Mouse (Mus musculus) thymus, adult 2 months (tissue): ENCODE results near the gene Lyl1. TPM values are rescaled to one million over a fixed set of nuclear protein-coding genes. Genes with fewer than 3 reads are reported as not detected.

Experiments used
- DNase-seq: peaks from one replicate; pipeline ENCODE4 v3.0.0; 2021
- H3K27ac ChIP-seq: fragments of 200-500 bp; 2 replicates; pipeline ENCODE4 v1.5.1; 2012; ENCODE audit warnings: low read length, control low read depth; ENCODE audit not compliant: control insufficient read depth, insufficient read depth
- H3K27me3 ChIP-seq: fragments of 200-500 bp; 2 replicates; pipeline ENCODE4 v1.6.1; 2012; ENCODE audit warnings: mild to moderate bottlenecking, low read length, moderate library complexity, mixed read lengths; ENCODE audit not compliant: control insufficient read depth, insufficient read depth
- H3K36me3 ChIP-seq: fragments of 200-500 bp; 2 replicates; pipeline ENCODE4 v1.6.1; 2012; ENCODE audit warnings: mild to moderate bottlenecking, low read length, moderate library complexity; ENCODE audit not compliant: control insufficient read depth, insufficient read depth
- H3K4me1 ChIP-seq: fragments of 200-500 bp; replicated peaks from 2 replicates; pipeline ENCODE4 v1.6.1; 2012; ENCODE audit warnings: low read length; ENCODE audit not compliant: control insufficient read depth, insufficient read depth
- H3K4me3 ChIP-seq: fragments of 200-500 bp; 2 replicates; pipeline ENCODE4 v1.5.1; 2012; ENCODE audit warnings: mild to moderate bottlenecking, low read length, control low read depth, moderate library complexity; ENCODE audit not compliant: control insufficient read depth, insufficient read depth
- CTCF ChIP-seq: fragments of 200-500 bp; IDR thresholded peaks from 2 replicates; pipeline ENCODE4 v1.5.1; 2012; ENCODE audit warnings: mild to moderate bottlenecking, control low read depth, low read length, moderate library complexity, borderline replicate concordance; ENCODE audit not compliant: control insufficient read depth, poor library complexity, insufficient read depth; ENCODE audit errors: extremely low read depth
- POLR2A ChIP-seq: fragments of 200-500 bp; IDR thresholded peaks from 2 replicates; pipeline ENCODE4 v1.6.1; 2012; ENCODE audit warnings: mild to moderate bottlenecking, low read length, control low read depth, moderate library complexity; ENCODE audit not compliant: control insufficient read depth, poor library complexity, insufficient read depth; ENCODE audit errors: extremely low read depth
- WGBS: fragments of 180-500 bp; shearing (Covaris S2); methylation state at CpG from one replicate; pipeline ENCODE4 v1.1.7; 2018; 5-methylcytosine and 5-hydroxymethylcytosine counted together
- polyA plus RNA-seq: library from polyadenylated mRNA; depleted of rRNA; stranded (reverse); fragments of >200 nt; gene quantifications from 2 replicates; pipeline ENCODE4 v1.2.3, GENCODE M21; 2012

Gene Lyl1
- polyA plus RNA-seq, 1 experiment, result 7.1 TPM

- no peaks in the 10 kb centered on the region for H3K36me3 ChIP-seq
- 86% methylated on average over 6 of the region's 6 CpGs for WGBS
- no peak overlapping the region for H3K4me3 ChIP-seq
- TF ChIP-seq CTCF (no peak), POLR2A (no peak)
- peaks cover 4% of the 10 kb centered on the region for H3K4me1 ChIP-seq
- H3K27me3 ChIP-seq, result no peaks in the 10 kb centered on the region
- DNase-seq, result no peak
- H3K27ac ChIP-seq, result no peak overlapping the region
Observed at GRCm38 (mm10) chr8:84732996-84733395, 31.7 kb downstream of the Lyl1 start.

GRCm38 (mm10) chr8:84733959-84734358, 32.7 kb downstream of the Lyl1 start:
- DNase-seq, result no peak
- H3K36me3 ChIP-seq, result no peaks in the 10 kb centered on the region
- TF ChIP-seq CTCF (no peak), POLR2A (no peak)
- H3K27me3 ChIP-seq, result no peaks in the 10 kb centered on the region
- H3K4me3 ChIP-seq, result no peak overlapping the region
- H3K4me1 ChIP-seq, result peaks cover 4% of the 10 kb centered on the region
- no peak overlapping the region for H3K27ac ChIP-seq
- WGBS, result 90% methylated on average over 6 of the region's 6 CpGs

DNA sequence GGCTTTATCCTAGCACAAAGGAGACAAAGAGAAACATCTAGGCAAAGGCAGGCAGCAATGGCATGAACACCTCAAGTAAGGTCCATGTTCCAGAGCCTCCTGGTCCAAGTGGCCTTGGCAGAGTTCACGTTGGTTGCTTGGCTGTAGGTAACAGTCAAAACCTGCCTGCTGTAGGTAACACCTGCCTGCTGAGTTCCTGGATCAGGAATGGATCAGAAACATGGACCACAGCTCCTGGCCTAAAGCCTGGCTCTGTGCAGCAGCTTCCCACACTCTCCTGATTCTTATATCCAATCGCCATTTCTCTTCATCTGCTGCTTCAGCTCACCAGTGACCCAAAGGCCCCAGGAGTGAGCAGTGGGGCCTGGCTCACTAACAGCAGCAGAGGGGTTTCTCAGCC, 33.4 kb downstream of the Lyl1 start:
- WGBS, result 97% methylated on average over 2 of the region's 2 CpGs

GRCm38 (mm10) chr8:84735597-84735996, 34.3 kb downstream of the Lyl1 start:
- H3K27me3 ChIP-seq, result no peaks in the 10 kb centered on the region
- no peak overlapping the region for H3K4me3 ChIP-seq
- DNase-seq, result no peak
- WGBS, result 87% methylated on average over 2 of the region's 2 CpGs
- TF ChIP-seq POLR2A (no peak), CTCF (no peak)
- H3K36me3 ChIP-seq, result no peaks in the 10 kb centered on the region
- peaks cover 4% of the 10 kb centered on the region for H3K4me1 ChIP-seq
- no peak overlapping the region for H3K27ac ChIP-seq

More for the DNA sequence above, 33.4 kb downstream of the Lyl1 start:
- H3K36me3 ChIP-seq, result no peaks in the 10 kb centered on the region
- H3K4me3 ChIP-seq, result no peak overlapping the region
- TF ChIP-seq CTCF (no peak), POLR2A (no peak)
- H3K27ac ChIP-seq, result no peak overlapping the region
- no peaks in the 10 kb centered on the region for H3K27me3 ChIP-seq
- no peak for DNase-seq
- peaks cover 4% of the 10 kb centered on the region for H3K4me1 ChIP-seq

- no peak overlapping the region for H3K4me3 ChIP-seq
- DNase-seq, result no peak
- peaks cover 4% of the 10 kb centered on the region for H3K4me1 ChIP-seq
- H3K36me3 ChIP-seq, result no peaks in the 10 kb centered on the region
- H3K27ac ChIP-seq, result no peak overlapping the region
- no peaks in the 10 kb centered on the region for H3K27me3 ChIP-seq
- WGBS, result 97% methylated on average over 4 of the region's 4 CpGs
- TF ChIP-seq POLR2A, result no peak
- TF ChIP-seq CTCF, result no peak
Observed at GRCm38 (mm10) chr8:84736521-84736920, 35.3 kb downstream of the Lyl1 start.

- peak overlapping the region; percentile 5; the same call in 1 of the 2 replicates for H3K4me3 ChIP-seq
- TF ChIP-seq CTCF (peak; percentile 100), POLR2A (no peak)
- H3K36me3 ChIP-seq, result no peaks in the 10 kb centered on the region
- no peaks in the 10 kb centered on the region for H3K27me3 ChIP-seq
- peak; percentile 83 for DNase-seq
- peaks cover 4% of the 10 kb centered on the region for H3K4me1 ChIP-seq
- H3K27ac ChIP-seq, result no peak overlapping the region
- under 1% methylated on average over 16 of the region's 16 CpGs for WGBS
Observed at GRCm38 (mm10) chr8:84737608-84738007, 36.4 kb downstream of the Lyl1 start.

DNA sequence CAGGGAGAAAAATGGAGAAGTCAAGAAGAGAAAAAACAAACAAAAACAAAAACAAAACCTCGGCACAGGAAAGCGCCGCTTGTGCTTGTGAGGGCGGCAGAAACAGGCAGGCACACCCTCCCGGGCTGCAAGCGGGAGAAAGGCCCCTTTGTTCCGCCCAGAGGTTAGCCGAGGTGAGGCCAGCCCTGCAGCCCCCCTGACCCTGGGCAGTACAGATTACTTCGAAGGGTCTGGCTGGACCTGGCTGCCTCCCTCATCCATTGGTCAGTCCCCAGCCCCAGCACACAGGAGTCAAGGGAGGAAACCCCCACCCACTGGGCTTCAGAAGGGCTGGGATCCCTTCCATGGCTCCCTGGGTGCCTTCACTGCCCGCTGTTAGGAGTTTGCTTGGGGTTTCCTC, 37.0 kb downstream of the Lyl1 start:
- Histone ChIP-seq H3K4me1 (peaks cover 4% of the 10 kb centered on the region), H3K27ac (no peak overlapping the region), H3K4me3 (no peak overlapping the region), H3K36me3 (no peaks in the 10 kb centered on the region), H3K27me3 (no peaks in the 10 kb centered on the region)
- 58% methylated on average over 10 of the region's 10 CpGs for whole genome bisulfite sequencing
- TF ChIP-seq POLR2A, result no peak
- no peak for TF ChIP-seq CTCF
- no peak for DNase-seq
